Mouse (Mus musculus): ENCODE measurements around the gene Snapin.

Snapin gene

DNA sequence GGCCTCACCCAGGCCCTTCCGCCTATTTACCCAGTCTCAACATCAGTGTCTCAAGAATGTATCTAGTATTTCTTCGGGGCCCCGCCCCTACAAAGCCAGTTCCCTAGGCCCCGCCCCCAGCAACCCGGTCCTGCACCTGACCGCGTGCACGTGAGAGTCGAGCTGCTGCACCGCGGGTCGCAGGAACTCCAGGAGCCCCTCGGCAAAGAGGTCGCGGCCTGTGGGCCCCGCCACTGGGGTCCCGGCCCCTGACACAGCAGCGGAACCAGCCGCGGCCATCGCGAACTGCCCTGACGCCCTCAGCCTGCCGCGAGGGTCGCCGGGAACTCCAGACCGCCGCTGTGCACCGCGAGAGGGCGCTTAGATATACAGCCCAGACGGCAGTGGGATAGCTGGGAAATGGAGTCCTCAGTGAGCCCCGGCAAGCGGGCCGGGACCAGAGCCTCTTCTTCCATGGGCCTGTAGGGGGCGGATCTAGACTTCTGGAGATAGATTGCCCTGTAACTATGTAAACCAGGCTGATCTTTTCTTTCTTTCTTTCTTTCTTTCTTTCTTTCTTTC lies at the start of gene Snapin:
TSS of gene Snapin (minus strand) at position 338 of the 561 bp plus-strand sequence.
- peak; percentile 100 for DNase-seq

DNA sequence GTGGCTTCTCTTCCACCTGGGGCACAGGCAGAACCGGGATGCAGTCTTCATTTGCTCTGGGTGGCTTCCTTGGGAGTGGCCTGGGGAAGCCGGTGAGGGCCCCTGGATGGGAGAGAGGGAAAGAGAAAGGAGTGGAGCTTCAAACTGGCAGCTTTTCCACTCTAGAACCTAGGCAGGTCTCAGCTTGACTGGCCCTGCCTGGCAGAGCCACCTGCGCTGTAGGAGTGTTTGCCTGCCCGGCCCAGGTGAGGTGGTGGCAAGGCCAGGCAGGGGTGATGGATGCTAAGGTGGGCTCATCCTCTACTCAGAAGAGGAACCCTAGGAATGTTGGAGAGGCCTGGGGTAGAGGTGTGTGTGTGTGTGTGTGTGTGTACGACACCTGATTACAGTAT lies 47.1 kb upstream of the Snapin start:
- DNase-seq = no peak

DNA sequence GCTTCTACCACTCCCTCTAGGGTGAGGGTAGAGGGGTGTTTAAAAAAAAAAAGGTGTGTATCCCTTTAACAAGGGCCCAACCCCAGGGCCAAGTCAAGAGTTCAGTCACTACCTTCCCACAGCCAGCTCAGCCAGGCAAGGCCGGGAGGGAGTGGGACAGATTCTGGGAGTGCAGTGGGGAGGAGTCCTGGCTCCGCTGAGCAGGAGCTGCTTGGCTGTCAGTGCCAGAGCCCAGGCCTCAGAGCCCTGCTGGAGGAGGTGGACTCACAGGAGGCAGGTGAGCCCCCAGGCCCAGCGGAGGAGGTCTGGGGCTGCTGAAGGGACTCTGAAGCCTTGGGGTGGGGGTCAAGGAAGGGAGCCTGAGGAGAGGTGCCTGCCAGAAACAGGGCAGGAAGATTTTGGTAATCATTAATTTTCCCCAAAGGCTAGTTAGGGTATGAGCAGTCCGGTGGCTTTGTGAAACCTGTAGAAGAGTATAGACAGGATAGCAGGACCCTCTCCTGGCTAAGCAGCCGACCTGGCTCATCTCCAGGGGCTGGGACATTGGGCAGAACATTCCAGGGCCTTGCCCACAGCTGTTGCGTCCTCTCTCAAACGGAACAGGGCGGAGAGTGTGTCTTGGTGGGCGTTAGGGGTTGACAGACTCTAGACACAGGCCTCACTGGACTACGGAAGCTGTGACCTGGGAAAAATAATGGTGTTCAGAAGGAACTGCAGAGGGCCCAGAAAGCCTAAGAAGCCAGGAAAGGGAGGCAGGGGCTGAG lies 46.5 kb upstream of the Snapin start, which contains the start of gene S100a16:
TSS of gene S100a16 (plus strand) at position 114 of the 764 bp plus-strand sequence.
- peak; percentile 99 for DNase-seq

DNA sequence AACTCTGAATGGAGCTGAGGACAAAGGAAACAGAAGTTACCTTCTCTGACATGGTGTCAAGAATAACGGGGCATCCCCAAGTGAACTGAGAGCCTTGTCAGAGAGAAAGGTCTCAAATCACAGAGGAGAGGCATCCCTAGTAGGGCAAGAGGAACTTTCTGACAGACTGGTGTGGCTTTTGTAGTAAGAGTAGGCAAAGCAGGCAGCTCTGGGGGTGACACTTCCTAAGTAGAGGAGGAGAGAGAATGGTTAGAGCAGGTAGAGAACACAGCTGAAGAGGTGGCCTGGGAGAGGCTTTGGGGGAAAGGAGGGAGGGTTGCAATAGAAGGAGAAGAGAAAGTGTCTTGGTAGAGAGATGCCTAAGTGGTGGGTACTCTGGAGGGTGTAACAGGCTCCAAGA lies 44.6 kb upstream of the Snapin start:
- peak; percentile 71 for DNase-seq

DNA sequence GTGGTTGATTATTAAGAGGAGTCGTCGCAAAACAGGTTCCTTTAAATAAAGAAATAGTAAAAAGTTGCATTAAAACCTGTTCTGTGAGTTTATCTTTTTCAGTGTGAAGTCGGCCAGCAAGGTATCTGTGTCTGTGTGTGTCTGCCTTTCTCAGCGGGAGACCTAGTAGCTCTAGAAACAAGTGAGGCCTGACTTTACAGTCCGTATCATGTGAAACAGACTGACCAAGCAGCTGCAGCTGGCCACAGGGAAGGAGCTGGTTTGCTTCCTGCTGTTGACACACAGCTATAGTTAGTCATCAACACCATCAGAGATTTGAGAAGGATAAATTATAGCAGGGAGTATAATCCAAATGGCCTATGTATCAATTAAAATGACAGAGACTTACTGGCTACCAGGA lies 40.9 kb upstream of the Snapin start:
- DNase-seq = peak; percentile 52

DNA sequence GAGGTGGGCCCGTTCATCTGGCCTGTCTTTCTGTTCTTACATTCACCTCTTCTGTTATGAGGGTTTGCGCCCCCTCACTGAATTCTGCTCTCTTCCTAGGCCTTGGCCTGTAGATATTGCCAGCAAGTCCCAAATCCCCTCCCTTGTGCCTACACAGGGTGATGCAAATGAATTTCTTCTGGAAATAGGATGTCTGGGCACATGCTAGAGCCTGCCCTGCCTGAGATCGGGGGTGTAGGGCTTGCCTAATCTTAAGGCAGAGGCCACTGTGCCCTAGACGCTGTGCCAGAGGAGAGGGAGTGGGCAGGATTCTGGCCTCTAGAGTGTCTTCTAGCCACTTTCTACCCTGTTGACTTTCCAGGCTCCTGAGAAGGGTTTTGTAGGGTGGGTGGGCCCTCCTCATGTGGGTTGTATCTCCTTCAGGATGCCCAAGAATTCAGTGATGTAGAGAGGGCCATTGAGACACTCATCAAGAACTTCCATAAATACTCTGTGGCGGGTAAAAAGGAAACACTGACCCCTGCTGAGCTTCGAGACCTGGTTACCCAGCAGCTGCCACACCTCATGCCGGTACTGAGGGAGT lies 36.5 kb upstream of the Snapin start:
- peak; percentile 88 for DNase-seq

DNA sequence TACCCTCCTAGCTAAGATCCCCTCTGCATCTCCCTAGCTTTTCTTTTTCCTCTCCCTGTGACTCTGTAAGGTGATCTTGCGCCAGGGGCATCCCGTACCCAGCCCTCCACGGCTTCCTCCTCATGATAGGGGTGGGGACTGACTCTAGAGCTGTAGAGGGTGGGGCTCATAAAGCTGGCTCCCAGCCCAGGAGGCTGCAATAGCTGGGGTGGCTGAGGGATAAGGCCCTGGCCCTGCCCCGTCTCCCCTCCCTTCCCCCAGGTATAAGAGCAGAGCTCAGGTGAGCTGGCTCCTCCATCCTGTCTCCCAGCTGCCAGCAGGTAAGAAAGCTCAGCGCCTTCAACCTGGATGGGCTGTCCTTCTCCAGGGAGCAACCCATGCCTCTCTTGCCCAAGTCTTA lies 35.7 kb upstream of the Snapin start, which contains the start of gene S100a14:
TSS of gene S100a14 (plus strand) at position 277 of the 400 bp plus-strand sequence.
- peak; percentile 97 for DNase-seq

DNA sequence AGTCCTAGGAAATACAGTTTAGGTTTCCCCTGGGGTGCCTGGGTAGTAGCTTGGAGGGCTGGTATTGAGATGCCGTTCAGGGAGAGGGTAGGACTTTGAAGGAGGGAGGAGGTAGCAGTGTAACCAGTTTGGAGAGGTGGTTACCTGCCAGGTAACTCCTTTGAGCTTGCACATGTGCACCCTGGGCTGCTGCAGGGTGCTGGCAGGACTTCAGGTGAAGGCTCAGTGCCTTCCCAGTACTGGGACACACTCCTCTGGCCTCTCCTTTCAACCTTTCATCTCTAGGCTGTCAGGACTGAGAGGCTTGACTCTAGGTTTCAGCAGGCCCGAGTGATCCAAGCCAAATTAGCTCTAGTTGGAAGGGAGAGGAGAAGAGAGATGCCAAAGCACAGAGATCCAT lies 35.2 kb upstream of the Snapin start:
- peak; percentile 88 for DNase-seq

DNA sequence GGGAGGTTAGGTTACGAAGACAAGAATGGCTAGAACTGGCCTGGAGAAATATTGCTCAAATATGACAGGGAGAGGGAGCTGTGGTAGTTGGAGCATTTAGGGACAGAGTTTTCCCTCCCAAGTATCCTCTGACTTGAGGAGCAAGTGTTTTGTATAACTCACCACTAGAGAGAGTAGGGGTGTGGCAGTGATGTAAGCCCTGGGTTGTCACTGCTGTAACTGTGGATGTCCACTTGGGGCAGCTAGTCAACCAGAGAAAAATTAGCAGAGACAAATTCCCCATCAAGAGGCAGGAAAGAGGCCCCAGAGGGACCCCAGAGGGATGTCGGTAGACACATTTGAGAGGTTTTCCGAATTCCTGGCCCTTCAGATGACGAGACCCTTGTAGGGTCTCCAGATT lies 34.6 kb upstream of the Snapin start:
- peak; percentile 95 for DNase-seq

DNA sequence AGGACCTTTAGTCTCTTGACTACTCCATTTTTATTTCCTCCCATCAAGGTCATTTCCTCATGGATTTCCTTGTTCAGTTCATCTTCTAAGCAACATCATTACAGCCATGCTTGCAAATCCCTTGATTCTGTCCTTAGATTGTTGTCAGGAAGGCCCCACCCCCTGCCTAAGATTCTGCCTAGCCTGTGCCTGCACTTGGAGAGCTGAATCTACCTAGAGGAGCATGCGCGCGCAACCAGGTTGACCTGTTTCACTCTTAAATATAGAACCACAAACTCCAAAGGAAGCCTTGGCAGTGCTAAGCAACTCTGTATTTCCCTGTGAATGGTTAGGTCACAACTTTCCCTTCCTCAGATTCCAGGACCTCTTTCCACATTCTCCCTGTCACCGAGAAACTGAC lies 26.9 kb upstream of the Snapin start:
- DNase-seq = no peak

DNA sequence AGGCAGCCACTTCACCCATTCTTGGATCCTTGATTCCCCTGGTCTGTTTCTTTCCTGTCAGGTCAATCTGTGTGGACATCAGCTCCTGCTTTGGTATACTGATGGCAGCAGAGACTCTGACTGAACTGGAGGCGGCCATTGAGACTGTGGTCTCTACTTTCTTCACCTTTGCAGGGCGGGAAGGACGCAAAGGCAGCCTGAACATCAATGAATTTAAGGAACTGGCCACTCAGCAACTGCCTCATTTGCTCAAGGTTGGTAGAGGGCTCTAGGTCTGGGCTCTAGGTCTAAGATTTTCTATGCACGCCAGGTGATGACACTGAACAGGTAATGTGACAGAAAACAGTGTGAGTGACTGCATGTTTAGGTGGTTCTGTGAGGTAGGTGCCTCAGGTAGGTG lies 25.0 kb upstream of the Snapin start:
- DNase-seq = no peak

DNA sequence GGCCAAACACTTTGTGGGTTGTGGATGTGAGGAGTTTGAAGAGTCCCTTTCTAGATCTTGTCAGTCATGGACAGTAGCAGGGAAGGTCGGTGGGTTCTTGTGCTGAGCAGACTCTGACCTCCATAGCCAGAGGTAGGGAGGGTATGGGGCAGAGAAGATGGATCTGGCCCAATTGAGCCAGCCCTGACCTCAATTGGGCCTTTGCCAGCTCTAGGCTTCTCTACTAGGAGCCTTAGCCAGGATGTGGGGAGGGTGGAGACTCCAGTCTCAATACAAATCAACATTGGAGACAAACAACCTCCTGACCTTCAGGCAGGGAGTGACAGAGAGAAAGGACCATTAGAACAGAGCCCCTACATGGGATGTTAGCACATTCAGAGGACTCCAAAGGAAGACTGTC lies 24.4 kb upstream of the Snapin start:
- peak; percentile 98 for DNase-seq

DNA sequence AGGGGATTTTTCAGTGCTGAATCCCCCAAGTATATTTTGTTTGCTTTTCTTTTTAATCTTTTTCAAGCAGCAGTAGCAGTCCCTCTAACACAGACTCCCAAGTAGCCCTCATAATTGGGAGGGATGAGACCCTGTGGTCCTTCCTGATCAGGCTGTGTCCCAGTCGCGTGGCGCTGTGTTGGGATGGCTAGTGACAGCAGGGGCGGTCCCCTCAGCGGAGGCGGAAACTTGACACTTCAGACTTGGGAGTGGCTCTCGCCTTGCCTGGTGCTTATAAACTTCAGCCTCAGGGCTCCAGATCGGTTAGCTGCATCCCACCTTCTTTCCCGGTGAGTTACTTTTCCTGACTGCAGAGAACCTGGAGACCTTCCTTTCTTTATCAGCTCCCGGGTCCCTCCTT lies 23.9 kb upstream of the Snapin start:
- DNase-seq = peak; percentile 99

DNA sequence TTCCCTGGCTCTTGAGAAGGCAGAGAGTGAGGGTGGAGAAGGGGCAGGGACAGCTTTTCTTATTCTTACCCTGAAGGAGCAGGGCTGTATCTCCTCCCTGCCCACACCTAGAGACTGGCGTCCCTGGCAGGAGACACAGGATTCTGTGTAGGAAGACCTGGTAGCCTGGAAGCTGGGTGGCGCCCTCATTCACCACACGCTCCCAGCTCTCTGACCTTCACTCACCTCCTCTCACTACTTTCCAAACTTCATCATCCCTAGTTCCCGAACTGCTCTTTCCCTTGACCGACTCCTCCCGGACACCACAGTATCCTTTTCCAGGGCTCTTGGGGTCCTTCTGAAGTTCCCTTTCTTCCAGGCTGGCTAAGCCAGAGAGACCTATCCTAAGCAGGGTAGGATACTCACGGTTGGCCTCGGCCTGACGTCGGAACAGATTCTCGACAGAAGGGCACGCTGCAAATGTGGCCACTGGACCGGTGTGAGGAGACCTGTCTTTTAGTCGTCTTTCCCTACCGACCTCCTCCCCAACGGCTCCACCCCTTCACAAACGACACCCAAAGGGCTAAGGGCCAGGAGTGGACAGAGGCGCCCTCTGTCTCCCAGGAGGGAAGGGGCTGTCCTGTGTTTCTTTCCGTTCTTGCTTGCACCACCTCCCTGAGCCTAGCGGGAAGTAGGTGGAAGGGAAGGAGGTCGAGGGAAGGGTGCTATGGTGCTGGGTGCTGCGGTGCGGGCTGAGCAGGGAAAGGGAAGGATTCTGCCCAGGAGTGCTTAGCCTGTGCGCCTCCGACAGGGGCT lies 23.2 kb upstream of the Snapin start, which contains the start of the genes S100a1 and S100a13:
TSS of gene S100a1 (minus strand) at position 597 of the 795 bp plus-strand sequence.
TSS of gene S100a13 (plus strand) at position 640 of the 795 bp plus-strand sequence.
- DNase-seq = peak; percentile 99

DNA sequence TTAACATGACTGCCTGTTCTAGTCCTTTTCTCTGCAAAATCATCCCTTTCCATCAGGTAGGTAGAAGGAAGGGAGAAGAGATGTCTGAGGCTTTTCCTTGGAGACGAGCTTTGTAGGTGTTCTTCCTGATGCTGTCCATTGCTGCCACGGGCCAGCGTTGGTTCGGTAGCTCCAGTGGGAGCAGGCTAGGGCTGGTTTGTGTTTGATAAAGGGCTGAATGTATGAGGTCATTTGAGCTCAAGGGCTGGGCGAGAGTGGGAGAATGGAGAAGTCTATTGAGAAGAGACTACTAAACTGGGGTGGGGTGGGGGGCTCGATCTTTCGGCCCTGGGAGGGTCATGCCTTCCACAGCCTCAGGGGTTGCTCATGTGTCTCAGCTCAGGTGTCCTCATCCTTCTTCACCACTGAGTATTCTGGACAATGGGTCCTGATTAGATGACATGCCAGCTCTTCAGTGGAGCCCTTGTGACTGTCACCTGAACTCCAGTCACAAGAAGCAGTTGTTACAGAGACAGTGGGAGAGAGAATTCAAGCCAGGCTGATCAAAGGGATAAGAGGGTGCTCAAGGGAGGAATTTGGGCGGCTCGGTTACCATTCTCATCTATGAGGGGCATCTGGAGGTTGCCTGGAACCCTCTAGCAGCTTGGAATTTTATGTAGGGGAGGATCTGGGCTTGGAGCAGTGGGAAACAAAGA lies 22.3 kb upstream of the Snapin start:
- peak; percentile 92 for DNase-seq

DNA sequence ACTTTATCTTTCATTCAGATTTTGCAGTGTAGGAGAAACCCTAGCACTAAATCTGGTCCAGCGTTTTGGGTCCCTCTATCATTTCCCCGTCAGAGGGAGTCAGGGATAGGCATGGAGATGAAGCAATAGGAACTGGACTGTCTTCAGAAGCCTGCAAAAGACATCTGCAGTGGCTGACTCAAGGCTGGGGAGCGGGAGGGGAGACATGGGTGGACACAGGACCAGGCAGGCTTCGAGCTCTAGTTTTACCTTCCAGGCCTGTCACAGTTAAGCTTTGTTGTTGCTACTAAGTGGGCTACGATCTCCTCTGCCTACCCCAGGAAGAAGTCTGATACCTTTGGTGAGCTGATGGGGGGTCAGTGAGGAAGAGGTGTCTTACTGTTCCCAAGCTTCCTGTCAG lies 21.4 kb upstream of the Snapin start:
- DNase-seq = peak; percentile 93

DNA sequence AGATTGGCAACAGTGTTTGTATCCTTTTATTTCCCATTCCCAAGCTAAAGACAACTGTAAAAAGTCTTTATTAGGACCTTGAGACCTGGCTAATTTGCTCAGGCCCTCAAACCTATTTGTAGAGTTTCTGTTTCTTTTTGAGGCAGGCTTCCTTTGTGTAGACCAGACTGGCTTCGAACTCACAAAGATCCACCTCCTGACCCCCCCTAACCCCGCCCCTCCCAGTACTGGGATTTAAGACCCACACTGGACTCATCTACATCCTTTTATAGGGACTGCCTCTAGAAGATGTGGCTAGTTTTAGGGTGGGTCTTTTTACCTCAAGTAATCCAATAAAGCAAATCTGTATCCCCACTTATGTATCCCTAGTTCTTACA lies 18.9 kb upstream of the Snapin start:
- DNase-seq = no peak

DNA sequence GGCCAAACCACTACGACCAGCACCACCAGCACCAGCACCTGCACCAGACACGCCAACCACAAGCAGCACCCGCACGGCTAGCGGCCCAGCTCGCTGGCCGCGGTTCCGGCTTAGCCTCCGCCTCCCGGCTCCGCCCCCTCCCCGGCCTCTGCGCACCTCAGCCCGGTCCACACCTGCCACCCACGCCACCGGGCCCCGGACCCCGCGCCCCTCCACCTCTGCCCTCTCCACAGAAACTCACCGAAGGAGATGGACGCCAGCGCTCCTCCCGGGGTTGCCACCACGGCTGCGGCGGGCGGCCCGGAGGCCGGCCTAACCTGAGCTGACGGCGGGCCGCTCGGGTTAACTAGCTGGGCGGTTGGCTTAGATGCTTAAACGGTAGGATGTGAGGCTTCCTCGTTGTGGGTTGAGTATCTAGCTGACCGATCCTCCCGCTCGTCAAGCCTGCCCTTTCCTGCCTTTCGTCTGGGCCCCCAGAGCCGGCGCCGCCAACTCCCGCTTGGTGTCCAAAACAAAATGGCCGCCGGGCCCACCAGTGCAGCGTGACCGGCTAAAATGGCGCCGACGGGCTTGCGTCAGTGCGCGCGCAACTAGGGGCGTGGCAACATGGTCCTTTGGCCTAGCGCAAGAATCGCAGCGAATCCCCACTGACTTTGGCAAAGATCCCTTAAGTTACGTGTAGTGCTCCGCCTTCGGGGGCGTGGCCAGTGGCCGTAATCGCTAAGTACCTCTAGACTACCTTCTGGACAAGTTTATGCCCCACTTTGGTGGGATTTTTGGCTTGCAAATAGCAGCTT lies 18.3 kb upstream of the Snapin start, which contains the start of gene Chtop:
TSS of gene Chtop (minus strand) at position 549 of the 797 bp plus-strand sequence.
- peak; percentile 100 for DNase-seq

DNA sequence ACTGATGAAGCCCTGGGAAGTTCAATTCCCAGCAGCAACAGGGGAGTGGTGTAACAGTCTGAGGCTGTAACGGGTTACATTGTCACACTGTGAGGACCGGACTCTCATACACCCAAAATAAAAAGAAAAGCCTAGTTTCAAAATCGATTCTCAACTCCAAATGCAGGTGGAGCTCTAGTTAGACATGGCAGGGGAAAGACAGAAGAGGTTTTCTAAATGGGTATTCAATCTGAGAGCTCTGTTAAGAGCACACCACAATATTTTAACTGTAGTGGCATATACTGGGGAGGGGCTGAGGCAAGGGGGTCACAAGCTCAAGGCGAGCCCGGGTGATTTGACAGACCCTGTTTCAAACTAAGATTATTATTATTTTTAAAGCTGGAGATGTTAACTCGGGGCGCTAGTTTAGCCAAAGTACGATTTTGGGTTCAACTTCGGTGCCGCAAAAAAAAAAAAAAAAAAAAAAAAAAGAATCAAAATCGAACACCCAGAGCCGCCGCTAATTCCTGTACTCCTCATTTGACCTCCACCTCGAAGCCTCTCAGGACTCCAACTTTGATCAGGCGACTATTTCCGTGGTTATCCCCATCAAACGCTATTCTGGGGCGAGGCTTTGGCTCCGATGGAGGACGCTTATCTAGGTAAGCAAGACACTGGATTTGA lies 17.6 kb upstream of the Snapin start:
- no peak for DNase-seq

DNA sequence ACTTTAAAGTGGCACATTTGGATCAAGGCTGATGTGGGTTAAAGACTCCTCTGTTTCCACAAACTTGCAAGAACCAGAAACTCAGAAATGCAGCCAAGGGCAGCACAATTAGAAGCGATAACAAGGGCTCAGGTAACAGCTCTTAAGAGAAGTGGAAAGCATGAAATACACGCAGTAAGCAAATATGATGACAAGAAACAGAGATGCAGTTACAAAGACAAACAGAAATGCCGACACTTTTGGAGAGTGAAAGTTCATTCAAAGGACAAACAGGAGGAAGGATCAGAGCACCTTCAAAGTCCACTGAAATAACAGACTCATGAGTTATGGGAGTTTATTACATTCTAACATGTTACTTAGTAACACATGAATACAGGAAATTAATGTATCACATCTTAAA lies 15.5 kb upstream of the Snapin start:
- no peak for DNase-seq

DNA sequence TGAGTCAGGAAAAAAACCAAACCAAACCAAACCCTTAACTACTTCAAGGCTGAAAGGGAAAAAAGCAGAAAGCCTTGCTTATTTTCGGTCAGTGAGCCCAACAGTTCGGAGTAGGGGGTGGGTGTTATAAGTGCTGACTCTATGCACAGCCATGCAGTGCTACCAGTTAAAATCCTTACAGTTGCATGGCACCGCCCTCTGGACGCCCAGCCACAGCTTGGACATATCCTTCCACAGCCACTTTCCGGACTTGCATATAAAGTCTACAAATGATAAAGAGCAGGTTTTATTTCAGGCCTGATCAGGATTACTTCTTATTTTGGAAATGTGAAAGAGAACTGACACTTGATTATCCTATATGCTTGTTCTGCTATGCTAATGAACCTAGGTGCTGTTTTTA lies 14.4 kb upstream of the Snapin start:
- DNase-seq = no peak

Data from heart, adult 11 months (tissue).